Mouse (Mus musculus) forebrain, embryonic 14.5 days (tissue): ENCODE measurements at regions not wholly inside any gene's neighbourhood (a gene's known extent, or its start where the extent isn't known, plus 50 kb on each side); places are given as distances from the start of the nearest gene placed in this dataset.

Source experiments
- ATAC-seq: fragments of 200-750 bp; cut with Nextera tagmentation; 2 replicates; pipeline ENCODE4 v1.8.0; 2017; ENCODE audit warnings: mild to moderate bottlenecking, moderate library complexity
- DNase-seq: peaks from one replicate; pipeline ENCODE4 v3.0.0-alpha.2; 2015; ENCODE audit warnings: low spot score
- H3K27ac ChIP-seq: fragments of 300-500 bp; sonication (generic); 2 replicates; pipeline ENCODE4 v1.5.1; 2014; ENCODE audit warnings: low read depth, mild to moderate bottlenecking, control low read depth, low read length, moderate library complexity
- H3K27me3 ChIP-seq: fragments of 300-500 bp; sonication (generic); replicated peaks from 2 replicates; pipeline ENCODE4 v1.6.1; 2014; ENCODE audit warnings: low read length, control low read depth, mixed read lengths; ENCODE audit not compliant: control insufficient read depth, insufficient read depth
- H3K36me3 ChIP-seq: fragments of 300-500 bp; sonication (generic); 2 replicates; pipeline ENCODE4 v1.6.1; 2014; ENCODE audit warnings: low read length, control low read depth; ENCODE audit not compliant: control insufficient read depth, insufficient read depth
- H3K4me1 ChIP-seq: fragments of 300-500 bp; sonication (generic); 2 replicates; pipeline ENCODE4 v1.6.1; 2014; ENCODE audit warnings: antibody characterized with exemption, low read length, control low read depth; ENCODE audit not compliant: control insufficient read depth, insufficient read depth
- H3K4me2 ChIP-seq: fragments of 300-500 bp; sonication (generic); 2 replicates; pipeline ENCODE4 v1.6.1; 2014; ENCODE audit warnings: mild to moderate bottlenecking, control low read depth, low read length
- H3K4me3 ChIP-seq: fragments of 300-500 bp; sonication (generic); 2 replicates; pipeline ENCODE4 v1.5.1; 2014; ENCODE audit warnings: low read depth, low read length, control low read depth
- H3K9ac ChIP-seq: fragments of 300-500 bp; sonication (generic); 2 replicates; pipeline ENCODE4 v1.6.1; 2014; ENCODE audit warnings: mild to moderate bottlenecking, low read length, control low read depth, moderate library complexity
- H3K9me3 ChIP-seq: fragments of 300-500 bp; sonication (generic); replicated peaks from 2 replicates; pipeline ENCODE4 v1.6.1; 2016; ENCODE audit warnings: low read length, control low read depth, mixed read lengths; ENCODE audit not compliant: control insufficient read depth
- WGBS: fragments of 180-500 bp; shearing (Covaris S2); extraction: QIAGEN DNeasy Blood & Tissue Kit; methylation state at CpG from one replicate; pipeline ENCODE4 v1.1.7; 2014; 5-methylcytosine and 5-hydroxymethylcytosine counted together

GRCm38 (mm10) chr6:50744462-50745166 is 90.4 kb upstream of the Npvf start:
- no peak for ATAC-seq
- DNase-seq = no peak
- Histone ChIP-seq H3K4me3 (no peak overlapping the region), H3K36me3 (no peaks in the 10 kb centered on the region), H3K4me1 (no peaks in the 10 kb centered on the region), H3K9ac (no peak overlapping the region), H3K4me2 (no peak overlapping the region), H3K9me3 (no peaks in the 10 kb centered on the region), H3K27ac (no peak overlapping the region), H3K27me3 (no peaks in the 10 kb centered on the region)
- 76% methylated on average over 6 of the region's 6 CpGs for WGBS

GRCm38 (mm10) chr6:50753151-50753550 is 98.9 kb upstream of the Npvf start:
- H3K9ac ChIP-seq = no peak overlapping the region
- H3K4me2 ChIP-seq = no peak overlapping the region
- H3K36me3 ChIP-seq = no peaks in the 10 kb centered on the region
- 68% methylated on average over 7 of the region's 7 CpGs for WGBS
- H3K27me3 ChIP-seq = no peaks in the 10 kb centered on the region
- H3K9me3 ChIP-seq = no peaks in the 10 kb centered on the region
- no peaks in the 10 kb centered on the region for H3K4me1 ChIP-seq
- DNase-seq (no peak), ATAC-seq (no peak)
- H3K4me3 ChIP-seq = no peak overlapping the region
- no peak overlapping the region for H3K27ac ChIP-seq

GRCm38 (mm10) chr6:50754786-50755185 is 100.5 kb upstream of the Npvf start:
- H3K36me3 ChIP-seq = no peaks in the 10 kb centered on the region
- WGBS = 91% methylated on average over 12 of the region's 12 CpGs
- no peak overlapping the region for H3K27ac ChIP-seq
- H3K9me3 ChIP-seq = no peaks in the 10 kb centered on the region
- ATAC-seq (no peak), DNase-seq (no peak)
- no peaks in the 10 kb centered on the region for H3K27me3 ChIP-seq
- H3K4me2 ChIP-seq = no peak overlapping the region
- no peaks in the 10 kb centered on the region for H3K4me1 ChIP-seq
- no peak overlapping the region for H3K9ac ChIP-seq
- no peak overlapping the region for H3K4me3 ChIP-seq

- no peak overlapping the region for H3K4me3 ChIP-seq
- 64% methylated on average over 6 of the region's 6 CpGs for WGBS
- H3K36me3 ChIP-seq = no peaks in the 10 kb centered on the region
- H3K27me3 ChIP-seq = no peaks in the 10 kb centered on the region
- no peaks in the 10 kb centered on the region for H3K9me3 ChIP-seq
- H3K9ac ChIP-seq = no peak overlapping the region
- DNase-seq (no peak), ATAC-seq (no peak)
- no peak overlapping the region for H3K4me2 ChIP-seq
- H3K4me1 ChIP-seq = no peaks in the 10 kb centered on the region
- H3K27ac ChIP-seq = no peak overlapping the region
Observed at GRCm38 (mm10) chr6:50760367-50760766, 106.1 kb upstream of the Npvf start.

- H3K9ac ChIP-seq = no peak overlapping the region
- no peaks in the 10 kb centered on the region for H3K36me3 ChIP-seq
- no peaks in the 10 kb centered on the region for H3K9me3 ChIP-seq
- H3K4me1 ChIP-seq = peaks cover 3% of the 10 kb centered on the region; the same call in 1 of the 2 replicates
- no peak overlapping the region for H3K4me3 ChIP-seq
- no peak for ATAC-seq
- no peak overlapping the region for H3K4me2 ChIP-seq
- no peaks in the 10 kb centered on the region for H3K27me3 ChIP-seq
- no peak overlapping the region for H3K27ac ChIP-seq
- 49% methylated on average over 4 of the region's 4 CpGs for WGBS
- DNase-seq = no peak
Observed at GRCm38 (mm10) chr6:50763121-50763520, 108.9 kb upstream of the Npvf start.

GRCm38 (mm10) chr6:50766442-50766915 is 112.2 kb upstream of the Npvf start:
- Histone ChIP-seq H3K4me1 (peaks cover 3% of the 10 kb centered on the region; the same call in 1 of the 2 replicates), H3K4me3 (no peak overlapping the region), H3K36me3 (no peaks in the 10 kb centered on the region), H3K27ac (0 out of 2 replicates have a peak overlapping the region, but pooled peaks have one; percentile 0), H3K9me3 (no peaks in the 10 kb centered on the region), H3K9ac (no peak overlapping the region), H3K27me3 (no peaks in the 10 kb centered on the region), H3K4me2 (no peak overlapping the region)
- peak; percentile 36 for DNase-seq
- no peak for ATAC-seq
- 49% methylated on average over 14 of the region's 14 CpGs for WGBS

- 40% methylated on average over 6 of the region's 6 CpGs for WGBS
- Histone ChIP-seq H3K27me3 (no peaks in the 10 kb centered on the region), H3K4me2 (no peak overlapping the region), H3K4me3 (no peak overlapping the region), H3K9me3 (no peaks in the 10 kb centered on the region), H3K9ac (no peak overlapping the region), H3K27ac (no peak overlapping the region), H3K4me1 (peaks cover 3% of the 10 kb centered on the region; the same call in 1 of the 2 replicates), H3K36me3 (no peaks in the 10 kb centered on the region)
- ATAC-seq (no peak), DNase-seq (no peak)
Observed at GRCm38 (mm10) chr6:50767126-50767525, 112.9 kb upstream of the Npvf start.

GRCm38 (mm10) chr6:50767827-50768226 is 113.6 kb upstream of the Npvf start:
- 90% methylated on average over 4 of the region's 4 CpGs for WGBS
- DNase-seq = no peak

GRCm38 (mm10) chr6:50769101-50769500 is 114.9 kb upstream of the Npvf start:
- Histone ChIP-seq H3K9ac (no peak overlapping the region), H3K9me3 (no peaks in the 10 kb centered on the region), H3K36me3 (no peaks in the 10 kb centered on the region), H3K4me3 (no peak overlapping the region), H3K27ac (no peak overlapping the region), H3K4me1 (peaks cover 3% of the 10 kb centered on the region; the same call in 1 of the 2 replicates), H3K27me3 (no peaks in the 10 kb centered on the region), H3K4me2 (no peak overlapping the region)
- 87% methylated on average over 2 of the region's 2 CpGs for WGBS
- DNase-seq (no peak), ATAC-seq (no peak)

More at GRCm38 (mm10) chr6:50767827-50768226, 113.6 kb upstream of the Npvf start:
- no peak overlapping the region for H3K27ac ChIP-seq
- H3K9ac ChIP-seq = no peak overlapping the region
- H3K4me3 ChIP-seq = no peak overlapping the region
- H3K9me3 ChIP-seq = no peaks in the 10 kb centered on the region
- peaks cover 3% of the 10 kb centered on the region; the same call in 1 of the 2 replicates for H3K4me1 ChIP-seq
- no peak for ATAC-seq
- H3K36me3 ChIP-seq = no peaks in the 10 kb centered on the region
- H3K27me3 ChIP-seq = no peaks in the 10 kb centered on the region
- H3K4me2 ChIP-seq = no peak overlapping the region
